Mouse (Mus musculus) gastrocnemius, adult 18-20 months (tissue): ENCODE results near the gene Cdkn1b. TPM values are rescaled to one million over a fixed set of nuclear protein-coding genes. Genes with fewer than 3 reads are reported as not detected.

Source experiments
- DNase-seq: peaks from one replicate; pipeline ENCODE4 v3.0.0; 2021; ENCODE audit warnings: low spot score
- total RNA-seq, 2 experiments: library from RNA; stranded (reverse); gene quantifications; 2 replicates each; pipeline ENCODE4 v1.2.3; 2021

Cdkn1b gene
- total RNA-seq, 2 experiments from 2014 or later: 32.2 to 34.1 TPM

DNA sequence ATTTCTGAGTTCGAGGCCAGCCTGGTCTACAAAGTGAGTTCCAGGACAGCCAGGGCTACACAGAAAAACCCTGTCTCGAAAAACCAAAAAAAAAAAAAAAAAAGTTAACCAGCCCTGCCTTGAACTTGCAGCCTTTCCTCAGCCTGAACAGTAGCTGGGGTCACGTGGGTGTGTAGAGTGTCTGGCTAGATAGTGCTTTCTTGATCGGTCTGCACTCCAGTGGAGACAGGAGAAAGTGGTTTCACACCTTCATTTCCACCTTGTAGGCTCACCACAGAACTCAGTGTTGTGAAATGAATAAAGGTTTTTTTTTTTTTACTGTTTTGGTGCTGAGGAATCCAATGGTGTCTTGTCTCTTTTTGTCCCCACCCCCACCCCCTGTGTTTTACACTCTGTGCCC lies 16.8 kb upstream of the Cdkn1b start:
- DNase-seq: no peak

DNA sequence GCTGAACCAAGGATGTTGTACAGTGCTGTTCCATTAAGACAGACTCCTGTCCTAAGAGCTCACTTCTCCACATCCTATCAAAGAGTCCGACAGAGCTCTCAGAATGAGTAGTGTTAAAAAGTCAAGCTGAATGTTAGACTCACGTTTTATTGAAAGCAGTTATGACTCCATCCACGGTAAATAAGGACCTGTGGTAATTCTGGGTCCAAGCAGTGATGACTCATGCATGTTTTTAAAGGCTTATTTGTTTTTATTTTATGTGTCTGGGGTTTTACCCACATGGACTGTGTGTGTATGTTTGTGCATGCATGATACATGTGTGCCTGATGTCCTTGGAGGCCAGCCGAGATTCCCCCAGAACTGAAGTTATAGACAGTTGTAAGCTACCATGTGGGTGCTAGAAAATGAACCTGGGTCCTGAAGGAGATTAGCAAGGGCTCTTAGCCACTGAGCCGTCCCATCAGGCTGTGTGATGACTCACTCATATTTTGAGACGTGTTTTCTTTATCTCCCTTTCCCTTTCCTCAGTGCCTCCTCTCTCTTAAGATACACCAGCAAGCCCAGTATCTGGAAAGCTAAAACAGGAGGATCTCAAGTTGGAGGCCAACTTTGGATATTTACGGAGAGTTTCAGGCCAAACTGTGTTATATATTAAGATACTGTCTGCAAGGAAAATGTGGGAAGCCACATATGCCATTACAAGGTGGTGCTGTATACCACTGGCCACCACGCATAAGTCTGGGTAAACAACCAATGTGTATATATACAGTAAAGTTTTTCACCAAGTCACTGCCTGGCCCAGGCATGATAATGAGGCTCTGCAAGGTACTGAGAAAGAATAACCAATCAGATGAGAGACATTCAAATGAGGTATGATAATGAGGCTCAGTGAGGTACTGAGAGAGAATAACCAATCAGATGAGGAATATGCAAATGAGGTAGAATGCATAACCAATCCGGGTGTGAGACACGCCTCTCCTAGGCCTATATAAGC lies 16.0 kb upstream of the Cdkn1b start:
- DNase-seq: no peak

DNA sequence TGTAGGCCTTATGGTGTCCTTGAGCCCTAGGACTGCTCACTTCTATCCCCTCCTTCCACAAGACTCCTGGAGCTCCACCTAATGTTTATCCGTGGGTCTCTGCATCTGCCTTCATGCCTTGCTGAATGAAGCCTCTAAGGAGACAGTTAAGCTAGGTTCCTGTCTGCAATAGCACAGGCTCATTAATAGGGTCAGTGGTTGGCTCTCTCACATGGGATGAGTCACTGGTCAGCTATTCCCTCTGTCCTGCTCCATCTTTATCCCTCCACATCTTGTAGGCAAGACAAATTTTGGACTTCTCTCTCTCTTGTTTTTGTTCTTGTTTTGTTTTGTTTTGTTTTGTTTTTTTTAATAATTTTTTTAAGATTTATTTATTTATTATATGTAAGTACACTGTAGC lies 14.4 kb upstream of the Cdkn1b start:
- no peak for DNase-seq

DNA sequence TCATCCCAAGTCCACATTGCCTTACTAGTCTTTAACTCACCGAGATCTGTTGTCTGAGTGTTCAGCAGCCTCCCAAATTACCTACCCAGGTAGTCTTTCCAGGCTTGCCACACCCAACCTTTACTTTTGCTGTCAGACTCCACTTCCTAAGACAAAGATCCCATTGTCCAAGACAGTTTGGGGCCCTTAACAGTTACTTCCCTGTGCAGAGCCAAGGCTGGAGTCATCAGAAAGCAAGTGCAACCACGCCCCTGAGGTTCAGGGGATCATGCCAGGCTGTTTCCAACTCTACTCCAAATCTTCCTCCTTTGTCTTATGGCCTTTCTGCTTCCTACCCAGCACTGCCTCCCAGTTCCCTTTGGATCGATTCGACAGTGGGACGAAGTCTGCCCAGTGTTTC lies 5.7 kb upstream of the Cdkn1b start:
- no peak for DNase-seq

DNA sequence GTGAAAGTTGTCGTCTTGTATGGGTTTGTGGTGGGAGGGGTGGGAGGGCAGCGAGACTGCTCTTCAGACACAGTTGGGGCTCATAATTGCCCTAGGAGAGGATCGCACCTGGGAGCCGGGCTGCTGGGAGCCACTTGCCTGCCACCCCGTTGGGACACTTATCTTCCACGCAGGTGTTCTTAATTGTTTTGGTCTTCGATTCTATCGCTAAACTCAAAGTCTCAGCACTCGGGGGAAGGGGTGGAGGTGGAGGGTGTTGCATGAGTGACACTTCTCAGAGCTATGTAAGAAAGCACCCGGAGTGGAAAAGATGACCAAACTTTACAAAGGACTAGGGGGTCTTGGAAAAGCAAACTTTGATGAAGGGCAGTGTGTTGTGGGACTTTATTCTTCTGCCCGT lies 3.6 kb upstream of the Cdkn1b start:
- DNase-seq: no peak

DNA sequence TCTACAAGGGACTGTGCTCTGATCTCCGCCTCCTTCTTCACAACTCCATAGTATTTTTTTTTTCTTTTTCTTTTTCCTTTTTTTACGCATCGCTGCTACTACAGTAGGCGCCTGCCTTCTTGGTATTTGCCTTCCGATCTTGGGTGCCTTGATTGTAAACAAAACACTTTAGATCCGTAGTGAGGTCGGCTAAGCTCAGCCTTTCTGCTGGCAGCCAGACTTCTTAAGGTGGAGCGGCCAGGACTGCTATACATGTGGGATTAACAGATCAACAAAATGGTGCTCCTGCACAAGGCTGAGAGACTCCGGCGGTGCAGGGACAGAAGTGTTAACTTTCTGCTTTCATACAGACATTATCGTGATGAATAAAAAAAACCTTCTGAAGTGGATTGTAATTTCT lies 3.1 kb upstream of the Cdkn1b start:
- DNase-seq: peak; percentile 73

DNA sequence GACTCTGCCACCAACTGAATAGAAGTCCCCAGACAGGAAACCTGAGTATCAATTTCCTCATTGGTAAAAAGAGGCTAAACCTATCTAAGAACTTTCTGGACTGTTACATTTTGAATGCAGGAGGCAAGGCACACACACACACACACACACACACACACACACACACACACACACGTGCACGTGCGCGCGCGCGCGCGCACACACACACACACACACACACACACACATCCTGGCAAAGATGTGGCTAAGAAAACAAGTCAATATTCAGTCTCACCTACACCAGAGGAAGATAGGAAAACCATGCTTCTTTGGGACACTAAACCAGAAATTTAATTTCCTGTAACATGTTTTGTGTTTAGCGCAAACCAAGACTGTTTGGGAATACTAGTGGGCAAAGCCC lies 1.4 kb upstream of the Cdkn1b start:
- DNase-seq: no peak

DNA sequence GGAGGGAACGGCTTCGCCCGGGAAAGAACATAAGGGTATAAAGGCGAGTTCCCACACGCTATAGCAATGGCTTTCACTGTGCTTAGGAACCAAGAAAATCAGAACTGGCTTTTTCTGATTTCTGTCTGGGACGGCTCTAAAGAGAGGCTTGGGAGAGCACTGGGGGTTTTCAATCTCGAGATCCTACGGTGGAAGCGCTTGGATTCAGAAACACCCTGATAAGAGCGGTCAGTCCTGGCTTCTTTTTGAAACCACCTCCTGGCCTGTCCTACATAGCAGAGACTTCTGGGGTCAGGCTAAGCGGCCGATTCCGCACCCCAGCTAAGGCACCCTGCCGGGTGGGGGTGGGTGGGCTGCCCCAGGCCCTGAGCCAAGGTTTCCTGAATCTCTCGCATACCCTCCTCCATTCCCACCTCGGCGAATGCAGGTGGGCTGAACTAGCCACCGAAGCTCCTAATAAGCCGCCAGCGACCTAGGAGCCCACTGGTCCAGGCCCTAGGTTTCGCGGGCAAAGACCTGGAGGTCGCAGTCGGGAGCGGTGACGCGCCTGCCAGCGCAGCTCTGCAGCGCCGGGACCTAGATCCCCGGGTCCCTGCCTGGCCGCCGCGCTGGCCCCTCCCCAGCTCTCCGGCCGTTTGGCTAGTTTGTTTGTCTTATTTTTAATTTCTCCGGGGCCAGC lies 551 bp upstream of the Cdkn1b start:
- no peak for DNase-seq

DNA sequence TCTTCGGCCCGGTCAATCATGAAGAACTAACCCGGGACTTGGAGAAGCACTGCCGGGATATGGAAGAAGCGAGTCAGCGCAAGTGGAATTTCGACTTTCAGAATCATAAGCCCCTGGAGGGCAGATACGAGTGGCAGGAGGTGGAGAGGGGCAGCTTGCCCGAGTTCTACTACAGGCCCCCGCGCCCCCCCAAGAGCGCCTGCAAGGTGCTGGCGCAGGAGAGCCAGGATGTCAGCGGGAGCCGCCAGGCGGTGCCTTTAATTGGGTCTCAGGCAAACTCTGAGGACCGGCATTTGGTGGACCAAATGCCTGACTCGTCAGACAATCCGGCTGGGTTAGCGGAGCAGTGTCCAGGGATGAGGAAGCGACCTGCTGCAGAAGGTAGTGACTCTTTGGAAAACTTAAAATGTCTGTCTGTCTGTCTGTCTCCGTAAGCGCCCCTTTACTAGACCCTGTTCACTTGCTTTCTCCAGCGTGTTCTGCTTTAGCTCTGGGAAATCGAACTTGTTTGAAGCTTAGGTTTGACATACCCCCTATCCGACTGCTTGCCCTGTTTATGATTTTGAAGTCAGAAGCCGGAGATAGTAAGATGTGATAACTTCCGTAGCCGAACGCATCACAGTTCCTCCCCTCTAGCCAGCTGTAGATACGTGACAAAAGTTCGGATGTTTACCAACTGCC lies 953 bp downstream of the Cdkn1b start:
- DNase-seq: peak; percentile 56

DNA sequence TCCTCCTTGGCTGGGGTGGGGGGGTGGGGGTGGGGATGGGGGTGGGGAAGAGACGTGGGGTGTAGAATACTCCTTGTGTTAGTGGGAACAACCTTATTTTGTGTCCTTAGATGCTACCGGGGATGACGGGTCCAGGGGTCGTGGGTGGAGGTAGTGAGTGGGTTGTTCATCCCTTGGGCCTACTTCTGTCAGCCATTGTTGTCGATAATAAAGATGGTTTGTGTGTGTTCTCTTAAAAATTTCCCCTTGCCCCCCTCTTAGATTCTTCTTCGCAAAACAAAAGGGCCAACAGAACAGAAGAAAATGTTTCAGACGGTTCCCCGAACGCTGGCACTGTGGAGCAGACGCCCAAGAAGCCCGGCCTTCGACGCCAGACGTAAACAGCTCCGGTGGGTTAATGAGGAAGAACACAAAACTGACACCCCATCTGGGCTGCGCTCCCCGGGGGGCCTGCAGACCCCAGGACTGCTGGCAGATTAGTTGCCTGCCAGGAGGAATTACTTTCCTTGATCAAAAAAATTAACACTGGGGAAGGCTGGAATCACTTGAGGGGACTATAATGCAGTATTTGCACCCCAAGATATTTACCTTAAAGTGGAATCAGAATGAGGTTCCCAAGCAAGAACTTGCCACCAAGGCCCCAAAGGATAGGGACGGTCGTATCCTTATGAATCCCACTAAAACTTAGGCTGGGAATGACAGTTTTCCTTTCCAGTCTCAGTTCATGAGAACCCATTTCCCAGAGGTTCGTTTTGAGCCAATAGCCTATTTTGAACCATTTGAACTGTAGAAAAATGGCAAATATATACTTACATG lies 1.7 kb downstream of the Cdkn1b start:
- no peak for DNase-seq

DNA sequence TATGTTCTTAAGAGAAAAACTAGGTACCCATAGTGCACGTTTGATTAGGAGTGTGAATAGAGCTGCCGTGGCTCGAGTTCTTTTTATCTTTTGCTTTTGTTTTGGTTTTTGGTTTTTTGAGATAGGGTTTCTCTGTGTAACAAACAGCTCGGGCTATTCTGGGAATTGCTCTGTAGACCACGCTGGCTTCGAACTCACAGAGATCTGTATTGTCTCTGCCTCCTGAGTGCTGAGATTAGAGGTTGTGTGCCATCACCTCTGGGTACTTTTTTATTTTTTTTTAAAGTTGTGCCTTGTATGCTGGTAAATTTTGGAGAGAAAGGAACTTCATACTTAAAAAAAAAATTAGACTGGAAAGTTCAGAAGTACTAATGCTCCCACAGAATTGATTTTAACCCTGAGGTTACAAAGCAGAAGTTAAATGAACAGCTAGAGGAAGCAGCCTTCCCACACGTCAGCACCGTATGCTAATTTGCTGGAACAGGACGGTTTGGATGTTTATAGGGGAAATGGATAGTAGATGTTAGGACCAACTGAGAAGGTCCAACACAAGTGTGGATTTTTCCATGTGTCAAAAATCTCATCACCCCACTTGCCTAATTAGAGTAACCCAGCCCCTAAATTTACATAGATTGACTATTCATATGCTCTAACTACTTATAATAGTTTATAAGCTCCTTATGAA lies 2.5 kb downstream of the Cdkn1b start:
- DNase-seq: no peak

DNA sequence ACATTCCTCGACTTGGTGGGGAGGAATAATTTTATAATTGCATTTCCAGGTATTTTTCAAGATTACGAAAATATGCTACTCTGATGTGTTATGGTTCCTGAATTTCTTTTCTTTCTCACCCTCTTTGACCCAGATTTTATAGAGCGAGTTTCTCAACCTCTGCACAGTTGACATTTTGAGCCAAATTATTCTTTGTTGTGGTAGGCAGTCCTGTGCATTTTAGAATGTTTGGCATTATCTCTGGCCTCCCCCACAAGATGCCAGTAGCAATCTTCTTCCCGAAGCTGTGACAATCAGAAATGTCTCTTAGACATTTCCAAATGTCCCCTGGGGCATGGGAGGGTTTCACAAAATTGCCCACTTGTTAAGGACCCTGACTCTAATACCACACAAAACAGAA lies 3.5 kb downstream of the Cdkn1b start:
- DNase-seq: no peak

DNA sequence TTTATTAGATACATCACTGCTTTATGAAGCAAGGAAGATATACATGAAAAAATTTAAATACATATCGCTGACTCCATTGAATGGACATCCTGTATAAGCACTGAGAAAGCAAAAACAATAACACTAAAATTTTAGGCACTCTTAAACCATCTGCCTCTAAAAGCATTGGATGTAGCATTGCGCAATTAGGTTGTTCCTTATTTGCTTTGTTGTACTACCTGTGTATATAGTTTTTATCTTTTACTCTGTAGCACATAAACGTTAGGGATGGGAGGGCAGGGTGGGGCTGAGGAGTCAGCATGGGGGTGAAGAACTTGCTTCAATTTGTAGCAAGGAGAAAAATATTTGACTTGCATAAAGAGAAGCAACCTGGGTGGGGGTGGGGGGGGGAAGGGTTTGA lies 4.1 kb downstream of the Cdkn1b start:
- no peak for DNase-seq

DNA sequence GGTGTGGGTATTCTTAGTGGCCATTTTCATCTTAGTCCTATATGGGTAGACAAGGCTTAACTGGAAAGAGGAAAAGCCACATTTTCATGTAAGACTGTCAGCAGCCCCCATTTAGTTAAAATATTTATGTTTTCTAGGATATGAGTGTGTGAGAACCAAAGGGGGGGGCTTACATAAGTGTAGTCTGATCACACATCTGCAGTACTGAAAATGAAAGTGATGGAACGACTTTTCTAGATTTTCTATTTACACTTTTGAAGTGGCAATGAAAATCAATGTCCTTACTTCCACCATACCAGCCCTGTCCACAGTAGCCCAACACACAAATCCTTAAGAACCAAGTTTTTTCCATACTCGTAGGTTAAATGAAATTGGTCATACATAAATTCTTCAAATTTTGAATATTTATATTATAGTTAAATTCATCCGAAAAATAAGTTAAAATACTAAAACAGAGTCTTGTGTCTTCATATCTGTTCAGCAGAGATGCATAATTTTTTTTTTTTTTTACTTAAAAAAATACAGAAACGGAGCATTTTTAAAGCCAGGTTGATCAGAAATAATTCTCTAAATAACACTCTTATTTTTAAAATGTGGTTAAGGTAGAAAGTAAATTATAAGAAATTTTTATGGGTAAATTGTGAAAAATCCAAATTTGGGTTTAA lies 5.6 kb downstream of the Cdkn1b start:
- DNase-seq: no peak

DNA sequence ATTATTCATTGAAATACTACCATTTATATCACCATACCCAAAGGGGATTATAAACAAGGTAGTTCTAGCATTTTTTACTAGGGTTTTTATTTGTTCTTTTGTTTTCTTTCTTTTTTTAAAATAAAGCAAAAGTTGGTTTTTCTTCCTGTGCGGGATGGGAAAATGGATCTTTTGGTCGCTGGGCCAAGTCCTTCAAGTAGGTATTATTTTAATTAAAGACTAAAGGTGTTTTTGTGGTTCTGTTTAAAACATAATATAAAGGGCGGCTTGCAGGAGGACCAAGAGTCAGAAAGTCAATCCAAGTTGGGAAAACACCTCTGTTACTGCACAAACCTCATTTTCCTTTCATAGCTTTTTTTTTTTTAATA lies 6.1 kb downstream of the Cdkn1b start:
- DNase-seq: no peak

DNA sequence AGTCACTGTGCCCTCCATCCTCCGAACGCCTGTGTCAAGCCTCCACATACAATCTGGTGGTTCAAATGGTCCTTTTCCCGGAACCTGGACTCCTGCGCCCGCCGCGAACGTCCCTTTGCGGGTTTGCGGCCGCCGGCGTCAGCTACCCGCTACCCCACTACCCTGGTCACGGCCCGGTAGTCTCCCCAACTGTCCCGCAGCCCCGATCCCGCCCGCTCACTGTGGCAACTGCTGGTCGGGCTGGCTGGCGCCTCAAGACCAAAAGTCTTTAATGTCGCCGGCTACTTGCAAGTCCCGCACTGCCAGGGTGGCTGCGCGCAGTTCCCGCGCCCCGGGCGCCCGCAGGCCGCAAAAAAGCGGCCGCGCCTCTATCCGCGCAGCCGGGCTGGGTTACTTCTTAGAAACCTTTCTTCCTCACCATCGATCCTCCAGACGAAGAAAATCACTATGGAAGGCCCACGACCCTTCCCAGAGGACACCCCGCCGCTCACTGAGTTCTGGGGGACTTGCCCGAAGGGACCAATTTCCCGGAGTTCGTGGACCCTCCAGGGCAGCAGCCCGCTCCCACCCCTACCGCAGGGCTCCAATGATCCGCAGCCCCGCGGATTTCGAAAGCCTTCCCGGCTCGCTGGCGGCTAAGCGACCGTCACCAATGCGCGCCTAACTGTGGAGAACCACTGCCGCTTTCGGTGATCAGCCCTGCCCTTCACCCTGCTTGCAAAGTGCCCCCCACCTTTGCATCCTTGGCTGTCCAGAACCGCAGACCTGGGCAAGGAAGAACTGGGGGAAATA lies 6.8 kb downstream of the Cdkn1b start:
- DNase-seq: peak; percentile 43

DNA sequence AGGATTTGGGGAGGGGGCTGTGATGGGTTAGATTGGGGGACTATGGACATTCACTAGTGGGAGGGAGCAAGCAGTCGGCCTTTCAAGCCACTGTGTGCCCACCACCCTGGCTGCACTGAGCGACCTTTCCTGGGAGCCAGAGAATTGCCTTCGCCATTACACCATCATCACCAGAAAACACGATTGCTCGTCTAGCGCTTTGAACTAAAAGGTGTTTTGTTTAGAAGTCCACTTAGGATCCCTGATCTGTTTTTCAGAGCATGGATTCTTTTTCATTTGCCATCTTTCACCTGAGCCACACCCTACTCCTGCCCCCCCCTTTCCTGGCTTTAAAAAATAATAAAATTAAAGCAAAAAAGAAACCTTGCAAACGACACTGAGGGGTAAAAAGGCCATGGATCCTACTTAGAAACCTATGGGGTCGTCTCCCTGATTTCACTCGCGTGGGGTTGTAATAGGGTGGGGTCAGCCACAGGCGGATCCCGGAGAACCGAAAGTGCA lies 7.4 kb downstream of the Cdkn1b start:
- DNase-seq: no peak

DNA sequence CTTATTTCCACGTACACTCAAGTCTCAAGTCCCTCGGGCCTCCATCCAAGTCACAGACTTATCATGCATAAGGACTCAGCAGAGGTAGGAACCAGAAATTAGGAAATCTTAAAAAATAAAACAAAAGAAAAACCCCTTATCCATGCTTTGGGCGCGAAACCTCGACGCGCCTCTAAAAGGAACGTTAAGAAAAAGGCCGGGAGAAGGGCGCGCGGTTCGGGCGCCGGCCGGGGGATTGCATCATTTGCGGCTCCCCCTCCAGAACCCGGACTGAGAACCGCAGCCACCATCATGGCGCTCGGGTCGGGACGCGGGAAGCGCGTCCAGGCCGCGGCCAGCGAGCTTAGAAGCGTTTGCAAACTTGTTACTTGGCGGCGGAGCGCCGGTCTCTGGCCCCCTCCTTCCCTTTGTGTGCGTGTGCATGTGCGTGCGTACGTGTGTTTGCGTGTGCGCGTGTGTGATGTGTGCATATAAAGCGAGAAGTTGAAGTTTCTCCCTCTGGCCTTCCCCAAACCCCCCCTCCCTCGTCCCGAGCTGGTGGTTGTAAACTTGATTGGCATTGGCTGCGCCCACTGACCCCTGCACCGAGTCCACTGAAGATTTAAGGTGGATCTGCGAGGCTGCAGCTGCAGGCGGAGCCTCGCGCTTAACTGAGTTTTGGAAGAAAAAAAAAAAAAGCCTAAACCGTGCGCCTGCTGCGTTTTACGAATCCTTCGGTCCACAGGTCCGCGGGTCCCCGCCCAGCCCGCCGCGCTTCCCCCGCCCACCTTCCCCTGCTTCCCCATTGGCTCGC lies 8.1 kb downstream of the Cdkn1b start:
- peak; percentile 73 for DNase-seq
